Mouse (Mus musculus): ENCODE results near the gene Mob3c. TPM values are rescaled to one million over a fixed set of nuclear protein-coding genes. Genes with fewer than 3 reads are reported as not detected.
A peak's percentile ranks its signal among the peaks of the same experiment; 100 is the strongest.

The Mob3c gene
- total RNA-seq, 1 experiment: 4.0 TPM

DNA sequence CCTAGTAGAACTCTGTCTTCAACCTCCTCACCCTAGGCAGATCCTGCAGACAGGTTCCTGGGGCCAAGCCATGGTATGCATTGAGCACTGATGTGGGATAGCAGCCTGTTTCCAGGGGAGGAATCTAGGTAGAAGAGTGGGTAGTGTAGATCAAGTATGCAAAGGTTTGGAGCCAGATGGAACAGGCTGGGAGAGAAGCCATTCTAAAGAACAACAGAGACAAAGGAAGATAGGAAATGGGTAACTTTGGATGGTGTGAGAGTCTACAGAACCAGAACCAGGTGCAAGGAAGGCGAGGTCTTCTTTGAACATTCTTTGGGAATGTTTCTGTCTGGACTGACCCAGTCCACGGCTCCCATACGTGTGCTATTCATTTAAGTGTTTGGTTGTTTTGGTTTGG is 826 bp upstream of the Mob3c start:
- H3K36me3 ChIP-seq (ENCODE audit: control insufficient read depth, insufficient read depth, low read length, poor library complexity, severe bottlenecking): no peaks in the 10 kb centered on the region
- H3K9me3 ChIP-seq (ENCODE audit: control insufficient read depth, insufficient read depth, low read depth, low read length): no peaks in the 10 kb centered on the region
- H3K9ac ChIP-seq (ENCODE audit: insufficient read depth, low read depth, low read length, poor library complexity, severe bottlenecking): no peak overlapping the region
- in situ Hi-C loops (cut with MboI; ENCODE audit: low sequenced_read_pairs in 2 of 2, unreplicated experiment in 2 of 2): no loop called here
- DNase-seq (ENCODE audit: low read depth, low spot score): no peak
- peaks cover 3 to 13% of the 10 kb centered on the region in 2 experiments; a peak in 2 of 4 replicates for H3K4me1 ChIP-seq (ENCODE audit: control insufficient read depth in 2 of 2, insufficient read depth in 2 of 2, low read length in 2 of 2, poor library complexity in 1 of 2)
- H3K27ac ChIP-seq (ENCODE audit: insufficient read depth, low read depth, low read length, poor library complexity, severe bottlenecking): no peak overlapping the region
- TF ChIP-seq HCFC1 (IDR thresholded peaks at IDR 0.05; ENCODE audit: borderline replicate concordance, insufficient read depth, low read length) (no peak), CHD2 (IDR thresholded peaks at IDR 0.05; ENCODE audit: low read depth, low read length) (no peak), MAFK (IDR thresholded peaks at IDR 0.05; ENCODE audit: insufficient read depth, low read depth, low read length) (no peak), ZNF384 (IDR thresholded peaks at IDR 0.05; ENCODE audit: low read depth, low read length) (no peak), ZC3H11A (IDR thresholded peaks at IDR 0.05; ENCODE audit: borderline replicate concordance, low read depth, low read length) (no peak)
- no peak overlapping the region for H3K4me3 ChIP-seq (ENCODE audit: insufficient read depth in 1 of 2, low read depth in 1 of 2, low read length in 2 of 2, poor library complexity in 1 of 2, severe bottlenecking in 1 of 2)

DNA sequence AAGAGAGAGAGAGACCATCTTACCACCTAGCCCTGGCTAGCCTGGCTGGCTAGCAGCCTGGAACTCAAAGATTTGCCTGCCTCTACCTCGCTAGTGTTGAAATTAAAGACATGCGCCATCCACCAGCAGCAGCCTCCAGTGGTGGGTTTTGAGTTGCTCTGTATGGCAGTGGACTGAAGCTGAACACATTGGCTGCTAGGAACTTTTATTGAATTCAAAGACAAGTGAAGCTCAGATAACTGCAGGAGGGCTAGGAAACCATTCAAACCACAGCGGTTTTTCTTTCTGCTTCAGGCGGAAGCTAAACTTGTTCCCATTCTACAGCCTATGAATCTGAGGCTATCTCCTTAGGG is 381 bp upstream of the Mob3c start:
- TF ChIP-seq ZC3H11A (IDR thresholded peaks at IDR 0.05; ENCODE audit: borderline replicate concordance, low read depth, low read length): no peak
- H3K9ac ChIP-seq (ENCODE audit: insufficient read depth, low read depth, low read length, poor library complexity, severe bottlenecking): peak overlapping the region; percentile 74
- H3K27ac ChIP-seq (ENCODE audit: insufficient read depth, low read depth, low read length, poor library complexity, severe bottlenecking): no peak overlapping the region

GRCm38 (mm10) chr4:115828572-115828902 is 645 bp downstream of the Mob3c start:
- in situ Hi-C loops (cut with MboI; ENCODE audit: low sequenced_read_pairs in 2 of 2, unreplicated experiment in 2 of 2): no loop called here
- peak overlapping the region in 1 of 2 experiments; percentile 87; a peak in 1 of 4 replicates for H3K4me3 ChIP-seq (ENCODE audit: insufficient read depth in 1 of 2, low read depth in 1 of 2, low read length in 2 of 2, poor library complexity in 1 of 2, severe bottlenecking in 1 of 2)
- no peak overlapping the region for H3K9ac ChIP-seq (ENCODE audit: insufficient read depth, low read depth, low read length, poor library complexity, severe bottlenecking)
- H3K4me1 ChIP-seq (ENCODE audit: control insufficient read depth in 2 of 2, insufficient read depth in 2 of 2, low read length in 2 of 2, poor library complexity in 1 of 2): peaks cover 5 to 13% of the 10 kb centered on the region in 2 experiments; a peak in 2 of 4 replicates
- H3K9me3 ChIP-seq (ENCODE audit: control insufficient read depth, insufficient read depth, low read depth, low read length): no peaks in the 10 kb centered on the region
- no peak overlapping the region for H3K27ac ChIP-seq (ENCODE audit: insufficient read depth, low read depth, low read length, poor library complexity, severe bottlenecking)
- H3K36me3 ChIP-seq (ENCODE audit: control insufficient read depth, insufficient read depth, low read length, poor library complexity, severe bottlenecking): no peaks in the 10 kb centered on the region
- DNase-seq (ENCODE audit: low read depth, low spot score): no peak
- TF ChIP-seq ZNF384 (IDR thresholded peaks at IDR 0.05; ENCODE audit: low read depth, low read length) (no peak), ZC3H11A (IDR thresholded peaks at IDR 0.05; ENCODE audit: borderline replicate concordance, low read depth, low read length) (no peak), CHD2 (IDR thresholded peaks at IDR 0.05; ENCODE audit: low read depth, low read length) (no peak), MAFK (IDR thresholded peaks at IDR 0.05; ENCODE audit: insufficient read depth, low read depth, low read length) (no peak), HCFC1 (IDR thresholded peaks at IDR 0.05; ENCODE audit: borderline replicate concordance, insufficient read depth, low read length) (no peak)

More for the DNA sequence above, 381 bp upstream of the Mob3c start:
- Histone ChIP-seq H3K36me3 (ENCODE audit: control insufficient read depth, insufficient read depth, low read length, poor library complexity, severe bottlenecking) (no peaks in the 10 kb centered on the region), H3K9me3 (ENCODE audit: control insufficient read depth, insufficient read depth, low read depth, low read length) (no peaks in the 10 kb centered on the region), H3K4me3 (ENCODE audit: insufficient read depth in 1 of 2, low read depth in 1 of 2, low read length in 2 of 2, poor library complexity in 1 of 2, severe bottlenecking in 1 of 2) (peak overlapping the region; percentile 87), H3K4me1 (ENCODE audit: control insufficient read depth in 2 of 2, insufficient read depth in 2 of 2, low read length in 2 of 2, poor library complexity in 1 of 2) (peaks cover 3 to 13% of the 10 kb centered on the region in 2 experiments; a peak in 2 of 4 replicates)
- no peak for DNase-seq (ENCODE audit: low read depth, low spot score)
- in situ Hi-C loops (cut with MboI; ENCODE audit: low sequenced_read_pairs in 2 of 2, unreplicated experiment in 2 of 2): no loop called here

DNA sequence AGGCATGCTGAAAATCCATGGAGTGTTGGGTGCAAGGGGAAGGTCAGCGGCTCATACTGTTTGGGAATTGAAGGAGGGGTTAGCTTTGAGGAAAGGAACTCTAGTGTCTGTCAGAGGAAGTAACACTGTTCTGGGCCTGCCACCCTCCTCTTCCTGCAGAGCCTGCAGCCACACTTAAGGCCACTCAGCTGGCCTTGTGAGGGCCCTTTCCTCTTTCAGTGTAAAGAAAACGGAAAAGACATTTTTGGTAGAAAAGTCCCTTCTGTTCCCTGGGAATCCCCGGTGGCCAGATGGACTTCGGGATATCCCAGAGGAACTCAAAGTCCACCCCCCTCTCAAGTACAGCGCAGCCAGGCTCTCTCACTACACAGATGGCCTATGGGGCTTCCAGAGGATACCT is 2.6 kb downstream of the Mob3c start:
- H3K27ac ChIP-seq (ENCODE audit: insufficient read depth, low read depth, low read length, poor library complexity, severe bottlenecking): no peak overlapping the region
- no peak overlapping the region for H3K4me3 ChIP-seq (ENCODE audit: insufficient read depth in 1 of 2, low read depth in 1 of 2, low read length in 2 of 2, poor library complexity in 1 of 2, severe bottlenecking in 1 of 2)
- no peaks in the 10 kb centered on the region for H3K9me3 ChIP-seq (ENCODE audit: control insufficient read depth, insufficient read depth, low read depth, low read length)
- H3K9ac ChIP-seq (ENCODE audit: insufficient read depth, low read depth, low read length, poor library complexity, severe bottlenecking): no peak overlapping the region
- in situ Hi-C loops (cut with MboI; ENCODE audit: low sequenced_read_pairs in 2 of 2, unreplicated experiment in 2 of 2): no loop called here
- no peak for DNase-seq (ENCODE audit: low read depth, low spot score)
- H3K36me3 ChIP-seq (ENCODE audit: control insufficient read depth, insufficient read depth, low read length, poor library complexity, severe bottlenecking): no peaks in the 10 kb centered on the region
- TF ChIP-seq HCFC1 (IDR thresholded peaks at IDR 0.05; ENCODE audit: borderline replicate concordance, insufficient read depth, low read length): no peak
- TF ChIP-seq ZC3H11A (IDR thresholded peaks at IDR 0.05; ENCODE audit: borderline replicate concordance, low read depth, low read length): no peak
- TF ChIP-seq CHD2 (IDR thresholded peaks at IDR 0.05; ENCODE audit: low read depth, low read length): no peak
- no peak for TF ChIP-seq MAFK (IDR thresholded peaks at IDR 0.05; ENCODE audit: insufficient read depth, low read depth, low read length)
- TF ChIP-seq ZNF384 (IDR thresholded peaks at IDR 0.05; ENCODE audit: low read depth, low read length): no peak
- peaks cover 5 to 13% of the 10 kb centered on the region in 2 experiments; a peak in 2 of 4 replicates for H3K4me1 ChIP-seq (ENCODE audit: control insufficient read depth in 2 of 2, insufficient read depth in 2 of 2, low read length in 2 of 2, poor library complexity in 1 of 2)

GRCm38 (mm10) chr4:115831221-115831620 is 3.3 kb downstream of the Mob3c start:
- TF ChIP-seq ZC3H11A (IDR thresholded peaks at IDR 0.05; ENCODE audit: borderline replicate concordance, low read depth, low read length): no peak
- no peak for TF ChIP-seq ZNF384 (IDR thresholded peaks at IDR 0.05; ENCODE audit: low read depth, low read length)
- TF ChIP-seq HCFC1 (IDR thresholded peaks at IDR 0.05; ENCODE audit: borderline replicate concordance, insufficient read depth, low read length): no peak
- no peak for TF ChIP-seq MAFK (IDR thresholded peaks at IDR 0.05; ENCODE audit: insufficient read depth, low read depth, low read length)
- no peak for TF ChIP-seq CHD2 (IDR thresholded peaks at IDR 0.05; ENCODE audit: low read depth, low read length)
- peak overlapping the region; percentile 17; the same call in 1 of the 2 replicates for H3K9ac ChIP-seq (ENCODE audit: insufficient read depth, low read depth, low read length, poor library complexity, severe bottlenecking)
- no peaks in the 10 kb centered on the region for H3K9me3 ChIP-seq (ENCODE audit: control insufficient read depth, insufficient read depth, low read depth, low read length)
- H3K4me1 ChIP-seq (ENCODE audit: control insufficient read depth in 2 of 2, insufficient read depth in 2 of 2, low read length in 2 of 2, poor library complexity in 1 of 2): peaks cover 5 to 13% of the 10 kb centered on the region in 2 experiments; a peak in 2 of 4 replicates
- no peak for DNase-seq (ENCODE audit: low read depth, low spot score)
- H3K36me3 ChIP-seq (ENCODE audit: control insufficient read depth, insufficient read depth, low read length, poor library complexity, severe bottlenecking): no peaks in the 10 kb centered on the region
- in situ Hi-C loops (cut with MboI; ENCODE audit: low sequenced_read_pairs in 2 of 2, unreplicated experiment in 2 of 2): no loop called here
- H3K27ac ChIP-seq (ENCODE audit: insufficient read depth, low read depth, low read length, poor library complexity, severe bottlenecking): no peak overlapping the region
- H3K4me3 ChIP-seq (ENCODE audit: insufficient read depth in 1 of 2, low read depth in 1 of 2, low read length in 2 of 2, poor library complexity in 1 of 2, severe bottlenecking in 1 of 2): peak overlapping the region; percentile 32 to 39
